Mouse (Mus musculus): ENCODE results near the gene Ciita.

DNA sequence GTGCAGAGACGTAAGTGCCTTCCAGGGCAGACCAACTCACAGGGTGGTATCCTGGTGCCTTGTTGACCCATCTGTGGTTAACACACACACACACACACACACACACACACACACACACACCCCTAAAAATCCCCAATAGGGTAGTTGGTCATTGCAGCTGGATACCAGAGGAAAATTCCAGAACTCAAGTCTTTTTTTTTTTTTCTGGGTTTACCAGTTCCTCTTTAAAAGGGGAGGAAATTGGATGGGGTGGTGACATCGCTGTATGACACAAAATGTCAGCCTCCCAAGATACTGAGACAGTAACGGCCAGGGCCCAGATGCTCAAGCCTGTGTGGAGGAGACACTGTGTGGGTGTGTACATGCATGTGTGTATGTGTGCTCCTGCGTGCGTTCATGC is 46.5 kb upstream of the Ciita start:
- TF ChIP-seq CTCF (IDR thresholded peaks at IDR 0.05; ENCODE audit: borderline replicate concordance, insufficient read depth, low read length): no peak
- no peak for TF ChIP-seq POLR2A (IDR thresholded peaks at IDR 0.05; ENCODE audit: low read depth, low read length)

Data from embryonic fibroblast, embryonic 13.5 days (primary cell).